Mouse (Mus musculus) cerebellum, adult 2 months (tissue): ENCODE measurements around the gene Syn2.

Experiments
- CTCF ChIP-seq: fragments of 200-500 bp; IDR thresholded peaks from 2 replicates; pipeline ENCODE4 v1.5.1; 2011; ENCODE audit warnings: low read depth, mild to moderate bottlenecking, control low read depth, low read length, moderate library complexity, borderline replicate concordance; ENCODE audit not compliant: insufficient read depth
- POLR2A ChIP-seq: fragments of 200-500 bp; IDR thresholded peaks from 2 replicates; pipeline ENCODE4 v1.6.1; 2011; ENCODE audit warnings: low read length, control low read depth, borderline replicate concordance; ENCODE audit not compliant: insufficient read depth

DNA sequence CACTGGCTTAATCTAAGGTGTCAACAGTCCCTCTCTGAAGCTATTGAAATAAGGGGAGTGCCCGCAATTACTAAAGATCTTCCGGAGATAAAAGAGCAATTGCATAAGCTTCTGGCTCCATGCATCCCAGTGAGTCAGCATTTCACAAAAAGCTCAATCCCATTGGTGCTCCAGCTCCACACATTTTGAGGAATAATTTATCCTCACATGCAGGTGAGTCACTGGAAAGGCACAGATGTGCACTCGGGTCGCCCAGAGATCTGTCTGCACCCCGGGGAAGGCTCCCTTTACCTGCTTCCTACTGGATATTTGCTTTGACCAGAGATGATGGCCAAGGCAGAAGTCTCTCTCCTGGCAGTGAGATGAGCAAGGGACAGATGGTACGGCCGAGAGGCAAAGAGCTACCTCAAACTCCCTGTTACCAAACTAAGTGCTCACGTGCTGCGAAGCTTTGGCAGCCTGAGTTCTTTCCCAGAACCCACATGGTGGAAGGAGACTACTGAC lies 178.6 kb downstream of the Syn2 start:
- peak; percentile 16; the same call in 1 of the 2 replicates for TF ChIP-seq POLR2A
- TF ChIP-seq CTCF, result no peak
